Mouse (Mus musculus) hindbrain, embryonic 12.5 days (tissue): Measurements from ENCODE around the gene Pde10a. TPM values are rescaled to one million over a fixed set of nuclear protein-coding genes. Genes with fewer than 3 reads are reported as not detected.
A peak's percentile ranks its signal among the peaks of the same experiment; 100 is the strongest.

Experiments
- ATAC-seq: fragments of 200-750 bp; cut with Nextera tagmentation; 2 replicates; pipeline ENCODE4 v1.8.0; 2017; ENCODE audit warnings: moderate TSS enrichment; ENCODE audit not compliant: low FRiP score
- H3K27ac ChIP-seq: fragments of 300-500 bp; sonication (generic); 2 replicates; pipeline ENCODE4 v1.5.1; 2016; ENCODE audit warnings: mild to moderate bottlenecking
- H3K27me3 ChIP-seq: fragments of 300-500 bp; sonication (generic); 2 replicates; pipeline ENCODE4 v1.6.1; 2016; ENCODE audit warnings: mild to moderate bottlenecking
- H3K36me3 ChIP-seq: fragments of 300-500 bp; sonication (generic); 2 replicates; pipeline ENCODE4 v1.6.1; 2016; ENCODE audit warnings: mild to moderate bottlenecking
- H3K4me1 ChIP-seq: fragments of 300-500 bp; sonication (generic); 2 replicates; pipeline ENCODE4 v1.6.1; 2016
- H3K4me2 ChIP-seq: fragments of 300-500 bp; sonication (generic); replicated peaks from 2 replicates; pipeline ENCODE4 v1.6.1; 2016; ENCODE audit warnings: mild to moderate bottlenecking
- H3K4me3 ChIP-seq: fragments of 300-500 bp; sonication (generic); 2 replicates; pipeline ENCODE4 v1.5.1; 2016; ENCODE audit warnings: mild to moderate bottlenecking
- H3K9ac ChIP-seq: fragments of 300-500 bp; sonication (generic); 2 replicates; pipeline ENCODE4 v1.6.1; 2016; ENCODE audit warnings: mild to moderate bottlenecking, moderate library complexity
- H3K9me3 ChIP-seq: fragments of 300-500 bp; sonication (generic); replicated peaks from 2 replicates; pipeline ENCODE4 v1.6.1; 2016; ENCODE audit warnings: mild to moderate bottlenecking
- WGBS: fragments of 180-500 bp; shearing (Covaris S2); methylation state at CpG from one replicate; pipeline ENCODE4 v1.1.7; 2016; 5-methylcytosine and 5-hydroxymethylcytosine counted together
- polyA plus RNA-seq: library from polyadenylated mRNA; unstranded; fragments of >200 nt; fragmentation: Nextera tagmentation; extraction: Ambion mirVana; gene quantifications from 2 replicates; pipeline ENCODE4 v1.2.1, GENCODE M21; 2016

Pde10a gene
- polyA plus RNA-seq, 1 experiment from 2014 or later = 13.9 TPM

DNA sequence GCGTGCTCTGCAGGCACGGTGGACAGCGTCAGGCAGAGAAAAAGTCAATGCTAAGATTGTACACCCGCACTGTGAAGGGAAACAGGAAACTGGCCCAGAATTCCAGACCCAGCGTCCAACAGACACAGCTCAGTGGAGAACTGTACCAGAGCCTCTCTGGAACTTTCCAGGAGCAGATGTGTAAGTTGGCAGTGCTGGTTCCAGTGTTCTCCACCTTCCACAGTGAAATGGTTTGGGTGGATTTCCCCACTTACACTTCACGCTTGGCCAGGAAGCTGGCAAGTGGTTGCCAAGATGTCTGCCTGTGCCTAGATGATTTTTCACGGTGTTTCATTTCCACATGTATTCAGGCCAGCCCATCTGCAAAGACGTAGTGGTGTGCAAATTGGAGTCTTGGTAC lies 32.8 kb downstream of the Pde10a start:
- Histone ChIP-seq H3K9ac (no peak overlapping the region), H3K36me3 (no peaks in the 10 kb centered on the region), H3K4me2 (no peak overlapping the region), H3K4me1 (no peaks in the 10 kb centered on the region), H3K27me3 (0 out of 2 replicates have a peak, but pooled peaks cover 3% of the 10 kb centered on the region), H3K9me3 (no peaks in the 10 kb centered on the region), H3K4me3 (no peak overlapping the region), H3K27ac (no peak overlapping the region)
- 87% methylated on average over 8 of the region's 8 CpGs for WGBS
- ATAC-seq = no peak

DNA sequence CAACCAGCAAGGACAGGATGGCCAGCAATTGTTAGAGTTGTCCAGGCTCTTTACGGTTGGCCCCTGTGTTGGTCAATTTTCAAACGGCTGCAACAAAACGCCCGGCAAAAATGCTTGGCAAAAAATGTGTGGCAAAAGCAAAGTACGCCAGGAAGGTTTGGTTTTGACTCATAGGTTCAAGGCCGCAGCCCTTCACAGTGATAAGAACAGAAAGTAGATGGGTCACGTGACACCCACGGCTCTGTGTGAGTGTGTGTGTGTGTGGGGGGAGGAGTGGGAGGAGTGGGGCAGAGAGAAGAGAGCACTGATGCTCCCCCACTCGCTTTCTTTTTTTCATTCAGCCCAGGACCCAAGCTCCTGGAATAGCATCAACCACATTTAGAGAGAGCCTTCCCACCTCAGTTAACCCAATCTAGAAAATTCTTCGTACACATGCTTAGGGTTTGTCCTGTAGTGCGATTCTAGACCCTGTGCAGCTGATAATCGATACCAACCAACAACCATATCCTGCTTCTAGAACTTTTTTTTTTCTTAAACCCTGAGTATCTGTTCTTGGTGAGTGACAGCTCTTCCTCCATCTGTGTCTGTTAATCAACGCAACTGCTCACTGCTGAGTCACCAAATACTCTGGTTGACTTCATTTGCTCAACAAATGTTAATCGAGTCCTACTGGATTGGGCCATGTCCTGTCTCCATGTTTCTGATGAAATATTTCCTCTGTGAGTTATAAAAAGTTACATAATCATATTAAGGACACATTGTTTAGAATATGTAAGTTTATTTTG lies 37.1 kb downstream of the Pde10a start:
- 67% methylated on average over 14 of the region's 14 CpGs for WGBS
- Histone ChIP-seq H3K4me1 (no peaks in the 10 kb centered on the region), H3K27ac (no peak overlapping the region), H3K4me3 (no peak overlapping the region), H3K27me3 (no peaks in the 10 kb centered on the region), H3K36me3 (no peaks in the 10 kb centered on the region), H3K4me2 (no peak overlapping the region), H3K9ac (no peak overlapping the region), H3K9me3 (no peaks in the 10 kb centered on the region)
- ATAC-seq = no peak

DNA sequence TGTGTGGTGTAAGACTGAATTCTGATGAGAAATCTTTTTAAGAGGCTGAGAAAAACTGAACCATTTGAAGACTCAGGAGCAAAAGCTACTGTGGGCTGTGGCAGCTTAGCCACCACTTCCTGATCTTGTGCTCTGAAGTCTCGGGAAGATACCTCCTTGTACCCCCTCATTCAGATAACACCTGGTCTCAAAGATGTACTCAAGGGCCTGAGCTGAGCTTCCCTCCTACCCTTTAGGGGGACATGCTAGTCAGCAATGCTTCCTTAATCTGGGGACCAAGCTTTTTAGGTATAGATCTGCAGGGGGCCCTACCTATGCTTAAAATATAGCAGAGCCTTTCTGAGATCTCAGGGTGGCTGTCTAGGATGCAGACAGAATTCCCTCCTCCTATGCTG lies 37.7 kb downstream of the Pde10a start:
- WGBS = 83% methylated on average over 1 of the region's 1 CpGs
- H3K27ac ChIP-seq = no peak overlapping the region
- H3K27me3 ChIP-seq = no peaks in the 10 kb centered on the region
- no peak for ATAC-seq
- no peak overlapping the region for H3K4me3 ChIP-seq
- no peaks in the 10 kb centered on the region for H3K4me1 ChIP-seq
- H3K9me3 ChIP-seq = no peaks in the 10 kb centered on the region
- H3K9ac ChIP-seq = no peak overlapping the region
- no peaks in the 10 kb centered on the region for H3K36me3 ChIP-seq
- no peak overlapping the region for H3K4me2 ChIP-seq

- Histone ChIP-seq H3K27me3 (no peaks in the 10 kb centered on the region), H3K9ac (no peak within 1 kb of the TSS), H3K36me3 (no peaks in the 10 kb centered on the region), H3K4me1 (no peaks in the 10 kb centered on the region), H3K27ac (no peak within 1 kb of the TSS), H3K4me2 (no peak within 1 kb of the TSS), H3K4me3 (no peak within 1 kb of the TSS), H3K9me3 (no peaks in the 10 kb centered on the region)
- WGBS = 89% methylated on average over 6 of the region's 6 CpGs
- no peak for ATAC-seq
Measured at GRCm38 (mm10) chr17:8566850-8567249, 41.7 kb downstream of the Pde10a start, which contains the start of gene Gm17087. TSS of gene Gm17087 (minus strand) at chr17:8566950.

DNA sequence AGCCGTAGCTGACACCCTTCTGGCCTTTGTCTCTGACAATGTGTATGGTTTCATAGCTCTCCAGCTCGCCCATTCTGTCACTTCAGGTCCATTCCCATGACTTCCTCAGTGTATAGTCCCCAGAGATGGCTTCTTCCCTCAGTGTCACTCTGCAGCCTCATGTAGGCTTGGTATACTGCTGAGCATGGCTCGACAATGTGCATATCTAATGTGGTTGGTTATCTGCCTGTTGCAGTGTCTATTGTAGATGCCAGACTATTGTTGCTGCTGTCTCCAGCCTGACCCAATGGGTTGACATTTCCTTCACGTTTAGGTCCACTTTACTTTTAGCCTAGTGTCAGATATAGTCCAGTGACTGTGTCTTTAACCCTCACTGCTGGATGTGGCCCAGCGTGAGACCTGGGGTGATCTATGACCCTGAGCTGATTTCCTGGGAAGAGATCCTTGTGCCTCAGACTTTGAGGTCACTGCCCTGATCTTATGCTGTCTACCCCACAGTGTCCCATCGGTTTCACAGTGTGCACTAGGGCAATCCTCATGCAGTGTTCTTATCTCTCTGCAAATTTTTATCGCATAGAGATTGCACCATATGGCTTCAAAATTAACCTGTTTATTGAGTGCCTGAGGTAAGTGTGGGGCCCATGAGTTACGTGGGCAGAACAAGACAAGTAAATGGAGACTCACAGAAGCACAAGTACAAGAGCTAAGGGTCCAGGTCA lies 48.5 kb downstream of the Pde10a start:
- Histone ChIP-seq H3K4me1 (no peaks in the 10 kb centered on the region), H3K4me3 (no peak overlapping the region), H3K9me3 (no peaks in the 10 kb centered on the region), H3K9ac (no peak overlapping the region), H3K27ac (no peak overlapping the region), H3K36me3 (no peaks in the 10 kb centered on the region), H3K4me2 (no peak overlapping the region), H3K27me3 (0 out of 2 replicates have a peak, but pooled peaks cover 4% of the 10 kb centered on the region)
- no peak for ATAC-seq
- WGBS = 70% methylated on average over 8 of the region's 8 CpGs

GRCm38 (mm10) chr17:8580360-8580759 lies 55.2 kb downstream of the Pde10a start:
- no peak for ATAC-seq
- Histone ChIP-seq H3K4me2 (no peak overlapping the region), H3K4me3 (no peak overlapping the region), H3K4me1 (0 out of 2 replicates have a peak, but pooled peaks cover 3% of the 10 kb centered on the region), H3K27me3 (0 out of 2 replicates have a peak, but pooled peaks cover 4% of the 10 kb centered on the region), H3K36me3 (no peaks in the 10 kb centered on the region), H3K9ac (no peak overlapping the region), H3K9me3 (no peaks in the 10 kb centered on the region), H3K27ac (no peak overlapping the region)
- 68% methylated on average over 3 of the region's 3 CpGs for WGBS

DNA sequence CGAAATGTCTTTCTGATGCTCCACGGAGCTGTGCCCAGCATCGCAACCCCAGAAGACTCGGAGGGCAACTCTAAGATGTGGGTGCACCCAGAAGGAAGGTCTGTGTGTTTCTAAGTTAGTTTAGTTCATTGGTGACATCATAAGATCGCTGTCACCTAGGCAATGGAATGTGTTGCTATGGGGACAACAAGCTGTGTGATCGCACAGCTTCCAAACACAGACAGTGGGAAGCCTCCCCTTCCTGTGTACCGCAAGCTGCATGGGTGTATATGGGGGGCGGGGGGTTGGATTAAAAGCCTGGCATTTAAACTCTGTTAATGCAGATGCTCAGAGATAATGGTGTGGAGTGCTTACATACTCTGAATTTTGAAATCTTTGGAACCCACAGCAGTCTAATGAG lies 56.4 kb downstream of the Pde10a start:
- Histone ChIP-seq H3K36me3 (no peaks in the 10 kb centered on the region), H3K4me2 (no peak overlapping the region), H3K4me3 (no peak overlapping the region), H3K9me3 (no peaks in the 10 kb centered on the region), H3K27ac (no peak overlapping the region), H3K9ac (no peak overlapping the region), H3K4me1 (0 out of 2 replicates have a peak, but pooled peaks cover 3% of the 10 kb centered on the region), H3K27me3 (no peaks in the 10 kb centered on the region)
- WGBS = 67% methylated on average over 8 of the region's 8 CpGs
- ATAC-seq = no peak

GRCm38 (mm10) chr17:8592427-8593277 lies 67.5 kb downstream of the Pde10a start:
- ATAC-seq = peak; percentile 60; the same call in 1 of the 2 replicates
- no peaks in the 10 kb centered on the region for H3K9me3 ChIP-seq
- no peaks in the 10 kb centered on the region for H3K27me3 ChIP-seq
- H3K27ac ChIP-seq = no peak overlapping the region
- 0 out of 2 replicates have a peak overlapping the region, but pooled peaks have one; percentile 7 for H3K4me3 ChIP-seq
- H3K36me3 ChIP-seq = no peaks in the 10 kb centered on the region
- 17% methylated on average over 22 of the region's 22 CpGs for WGBS
- H3K4me2 ChIP-seq = peak overlapping the region; percentile 43
- H3K9ac ChIP-seq = no peak overlapping the region
- H3K4me1 ChIP-seq = no peaks in the 10 kb centered on the region

DNA sequence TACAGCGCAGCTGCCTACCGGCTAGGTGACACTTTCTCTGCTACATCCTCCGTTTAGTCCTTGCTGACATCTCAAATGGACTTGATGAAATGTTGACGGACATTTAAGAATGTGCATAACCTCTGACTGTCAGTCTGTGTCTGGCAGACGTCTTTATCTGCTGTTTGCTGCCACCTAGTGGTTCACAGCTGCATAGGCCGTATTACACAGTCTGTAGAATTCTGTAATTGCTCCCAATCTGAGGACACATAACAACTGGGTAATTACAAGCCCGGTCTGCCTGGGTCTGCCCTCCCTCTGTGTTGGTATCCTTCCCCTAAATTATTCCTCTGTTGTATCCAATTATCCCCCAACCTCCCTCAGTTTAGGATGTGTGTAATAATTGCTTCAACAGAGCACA lies 72.6 kb downstream of the Pde10a start:
- no peak overlapping the region for H3K4me3 ChIP-seq
- ATAC-seq = no peak
- no peak overlapping the region for H3K9ac ChIP-seq
- WGBS = 10% methylated on average over 7 of the region's 7 CpGs
- H3K9me3 ChIP-seq = no peaks in the 10 kb centered on the region
- no peaks in the 10 kb centered on the region for H3K36me3 ChIP-seq
- H3K27me3 ChIP-seq = 0 out of 2 replicates have a peak, but pooled peaks cover 8% of the 10 kb centered on the region
- no peak overlapping the region for H3K27ac ChIP-seq
- H3K4me1 ChIP-seq = no peaks in the 10 kb centered on the region
- H3K4me2 ChIP-seq = no peak overlapping the region

- H3K9me3 ChIP-seq = no peaks in the 10 kb centered on the region
- no peak overlapping the region for H3K4me3 ChIP-seq
- no peak overlapping the region for H3K9ac ChIP-seq
- H3K36me3 ChIP-seq = no peaks in the 10 kb centered on the region
- ATAC-seq = no peak
- H3K4me2 ChIP-seq = no peak overlapping the region
- WGBS = 93% methylated on average over 3 of the region's 3 CpGs
- H3K27ac ChIP-seq = no peak overlapping the region
- H3K27me3 ChIP-seq = 0 out of 2 replicates have a peak, but pooled peaks cover 8% of the 10 kb centered on the region
- no peaks in the 10 kb centered on the region for H3K4me1 ChIP-seq
Measured at GRCm38 (mm10) chr17:8602976-8603375, 77.8 kb downstream of the Pde10a start.

DNA sequence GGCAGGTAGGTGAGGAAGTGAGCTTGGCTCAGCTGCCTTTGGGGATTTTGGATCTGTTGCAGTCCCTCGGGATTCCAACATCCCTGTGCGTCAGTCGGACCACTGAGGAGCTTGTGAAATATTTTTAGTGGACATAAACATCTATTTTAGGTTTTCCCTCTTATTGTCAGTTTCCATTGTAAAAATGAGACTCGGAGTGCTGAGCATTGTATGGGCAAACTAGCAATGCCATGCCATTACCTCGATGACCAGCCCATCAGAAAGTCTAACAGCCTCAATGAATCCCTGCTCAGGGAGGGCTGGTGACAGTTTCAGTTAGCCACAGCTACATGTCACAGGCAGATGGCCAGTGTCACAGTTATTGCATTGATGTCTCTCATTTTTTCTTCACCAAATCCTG lies 80.7 kb downstream of the Pde10a start:
- ATAC-seq = no peak
- WGBS = 84% methylated on average over 5 of the region's 5 CpGs
- no peaks in the 10 kb centered on the region for H3K27me3 ChIP-seq

DNA sequence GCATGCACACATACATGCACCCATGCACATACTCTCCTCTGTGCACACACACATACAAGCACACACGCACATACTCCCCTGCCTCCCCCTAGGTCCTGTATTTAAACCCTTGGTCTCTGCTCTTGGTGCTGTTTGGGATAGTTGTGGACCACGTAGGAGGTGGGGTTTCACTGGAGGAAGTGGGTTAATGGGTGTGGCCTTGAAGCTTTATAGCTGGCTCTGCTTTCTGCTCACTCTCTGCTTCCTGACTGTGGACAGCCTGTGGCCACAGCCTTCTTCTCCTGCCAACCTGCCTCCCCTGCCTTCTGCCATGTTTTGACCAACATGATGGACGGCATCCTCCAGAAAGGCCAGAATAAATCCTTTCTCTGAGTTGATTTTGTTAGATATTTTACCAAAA lies 81.5 kb downstream of the Pde10a start:
- no peaks in the 10 kb centered on the region for H3K27me3 ChIP-seq
- H3K9ac ChIP-seq = no peak overlapping the region
- H3K36me3 ChIP-seq = no peaks in the 10 kb centered on the region
- H3K27ac ChIP-seq = no peak overlapping the region
- no peak overlapping the region for H3K4me2 ChIP-seq
- WGBS = 77% methylated on average over 3 of the region's 3 CpGs
- no peaks in the 10 kb centered on the region for H3K4me1 ChIP-seq
- no peak for ATAC-seq
- no peaks in the 10 kb centered on the region for H3K9me3 ChIP-seq
- H3K4me3 ChIP-seq = no peak overlapping the region

More for the DNA sequence above, 80.7 kb downstream of the Pde10a start:
- H3K4me2 ChIP-seq = no peak overlapping the region
- H3K36me3 ChIP-seq = no peaks in the 10 kb centered on the region
- no peak overlapping the region for H3K4me3 ChIP-seq
- no peak overlapping the region for H3K27ac ChIP-seq
- no peaks in the 10 kb centered on the region for H3K4me1 ChIP-seq
- H3K9me3 ChIP-seq = no peaks in the 10 kb centered on the region
- H3K9ac ChIP-seq = no peak overlapping the region
